8 mouse cellular contexts compared by ENCODE assay signal in genomic region chr7:66199391-66199831, GRCm38 (mm10).
DNase-seq lines count a peak whose midpoint lies in the region; ATAC-seq lines count a peak whose summit lies in the region.

No protein-coding gene starts in this region.

- peak; percentile 85 for ATAC-seq in heart, embryonic 12.5 days (ENCODE audit: insufficient number of reproducible peaks, low FRiP score)
- peak; percentile 12; the same call in 1 of the 2 replicates for ATAC-seq in neural tube, embryonic 15.5 days (ENCODE audit: low FRiP score)

- no peak overlapping the region for H3K9ac ChIP-seq in heart, embryonic 12.5 days
- H3K9ac ChIP-seq in neural tube, embryonic 15.5 days (replicated peaks): no peak overlapping the region

- DNase-seq in ovary, postnatal 36 days (ENCODE audit: low spot score): peak; percentile 31
- no peak for DNase-seq in ovary, postnatal 10 days (ENCODE audit: low spot score)
- DNase-seq in embryonic facial prominence, embryonic 10.5 days (ENCODE audit: low spot score): peak; percentile 34
- DNase-seq in limb, embryonic 10.5 days (ENCODE audit: low spot score): no peak
- no peak for DNase-seq in T-cell, adult 2 months (ENCODE audit: low spot score)
- DNase-seq in urinary bladder, adult 2 months (ENCODE audit: low spot score): no peak

- peak overlapping the region; percentile 65 for H3K27ac ChIP-seq in embryonic facial prominence, embryonic 10.5 days (replicated peaks)
- peak overlapping the region; percentile 72 for H3K27ac ChIP-seq in heart, embryonic 12.5 days (ENCODE audit: poor library complexity, severe bottlenecking)
- peak overlapping the region; percentile 82 for H3K27ac ChIP-seq in limb, embryonic 10.5 days
- no peak overlapping the region for H3K27ac ChIP-seq in neural tube, embryonic 15.5 days (replicated peaks)

- peaks cover 29% of the 10 kb centered on the region for H3K4me1 ChIP-seq in embryonic facial prominence, embryonic 10.5 days
- H3K4me1 ChIP-seq in heart, embryonic 12.5 days (replicated peaks): peaks cover 67% of the 10 kb centered on the region
- H3K4me1 ChIP-seq in limb, embryonic 10.5 days: peaks cover 33% of the 10 kb centered on the region
- peaks cover 13% of the 10 kb centered on the region for H3K4me1 ChIP-seq in neural tube, embryonic 15.5 days

- H3K9me3 ChIP-seq in embryonic facial prominence, embryonic 10.5 days: no peaks in the 10 kb centered on the region
- no peaks in the 10 kb centered on the region; the same call in 1 of the 2 replicates for H3K9me3 ChIP-seq in heart, embryonic 12.5 days (replicated peaks)
- no peaks in the 10 kb centered on the region for H3K9me3 ChIP-seq in limb, embryonic 10.5 days (replicated peaks)
- no peaks in the 10 kb centered on the region for H3K9me3 ChIP-seq in neural tube, embryonic 15.5 days (replicated peaks)

- no peaks in the 10 kb centered on the region for H3K36me3 ChIP-seq in embryonic facial prominence, embryonic 10.5 days (replicated peaks)
- no peaks in the 10 kb centered on the region for H3K36me3 ChIP-seq in heart, embryonic 12.5 days
- H3K36me3 ChIP-seq in limb, embryonic 10.5 days: no peaks in the 10 kb centered on the region
- H3K36me3 ChIP-seq in neural tube, embryonic 15.5 days: no peaks in the 10 kb centered on the region

- no peak overlapping the region for H3K4me2 ChIP-seq in heart, embryonic 12.5 days
- no peak overlapping the region for H3K4me2 ChIP-seq in neural tube, embryonic 15.5 days

- 68% methylated on average over 5 of the region's 5 CpGs for WGBS in embryonic facial prominence, embryonic 10.5 days
- WGBS in heart, embryonic 12.5 days: 56% methylated on average over 5 of the region's 5 CpGs
- WGBS in limb, embryonic 10.5 days: 82% methylated on average over 5 of the region's 5 CpGs
- 79% methylated on average over 5 of the region's 5 CpGs for WGBS in neural tube, embryonic 15.5 days

- H3K4me3 ChIP-seq in embryonic facial prominence, embryonic 10.5 days: no peak overlapping the region
- H3K4me3 ChIP-seq in heart, embryonic 12.5 days: no peak overlapping the region
- no peak overlapping the region for H3K4me3 ChIP-seq in limb, embryonic 10.5 days
- no peak overlapping the region for H3K4me3 ChIP-seq in neural tube, embryonic 15.5 days (replicated peaks)

- no peaks in the 10 kb centered on the region for H3K27me3 ChIP-seq in embryonic facial prominence, embryonic 10.5 days (replicated peaks; ENCODE audit: low read depth, poor library complexity, severe bottlenecking)
- H3K27me3 ChIP-seq in heart, embryonic 12.5 days (replicated peaks): no peaks in the 10 kb centered on the region
- no peaks in the 10 kb centered on the region for H3K27me3 ChIP-seq in limb, embryonic 10.5 days (ENCODE audit: low read depth, poor library complexity, severe bottlenecking)
- H3K27me3 ChIP-seq in neural tube, embryonic 15.5 days (replicated peaks): no peaks in the 10 kb centered on the region

Comparison
In these comparisons a context has a peak if more than half of its experiments do, and no peak if none do; other contexts are left out.
1. DNase-seq: peak in ovary, postnatal 36 days (single experiment) and embryonic facial prominence, embryonic 10.5 days (single experiment); none in ovary, postnatal 10 days (single experiment), limb, embryonic 10.5 days (single experiment), T-cell, adult 2 months (single experiment) and urinary bladder, adult 2 months (single experiment).